Mouse (Mus musculus): ENCODE measurements around the gene Bnc2. TPM values are rescaled to one million over a fixed set of nuclear protein-coding genes. Genes with fewer than 3 reads are reported as not detected.

Gene Bnc2
- polyA plus RNA-seq (2017; shearing (Covaris generic)), result not detected

DNA sequence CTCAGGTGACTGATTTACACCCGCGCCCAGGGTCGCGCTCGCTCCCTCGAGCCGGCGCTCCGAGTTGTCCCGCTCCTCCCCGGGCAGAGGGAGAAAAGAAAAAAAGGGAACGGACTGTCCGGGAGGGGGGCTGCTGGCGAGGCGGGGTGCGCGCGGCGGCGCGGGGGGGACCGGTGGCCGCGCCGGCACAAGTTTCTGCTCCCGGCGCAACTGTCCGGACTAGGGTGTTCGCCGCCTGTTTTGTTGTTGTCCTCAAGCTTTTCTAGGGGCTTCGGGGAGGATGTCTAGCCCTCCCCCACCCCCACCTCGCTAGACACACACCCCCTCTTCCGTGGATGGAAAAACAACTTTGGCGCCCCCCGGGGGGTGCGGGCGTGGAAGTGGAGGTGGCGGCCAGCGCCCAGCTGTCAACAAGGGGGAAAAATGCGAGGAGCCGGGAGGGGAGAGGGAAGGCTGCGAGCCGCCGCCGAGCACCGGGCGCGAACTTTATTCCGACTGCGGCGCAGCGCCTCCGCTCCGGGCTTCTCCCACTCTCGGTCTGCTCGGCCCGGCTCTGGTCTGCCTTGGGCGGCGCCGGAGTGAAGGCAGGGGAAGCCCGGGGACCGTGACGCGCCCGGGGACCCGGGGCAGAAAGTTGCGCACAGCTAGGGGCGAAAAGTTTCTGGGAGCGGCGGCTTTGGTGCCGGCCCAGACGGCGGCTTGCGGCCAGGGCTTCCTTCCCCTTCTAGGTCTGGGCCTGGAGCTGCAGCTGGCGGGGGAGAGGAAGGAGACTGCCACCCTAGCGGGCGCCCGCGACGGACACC is at the start of gene Bnc2:
TSS of gene Bnc2 (minus strand) at position 105 of the 803 bp plus-strand sequence.

Other genes starting within 250 kb of the Bnc2 start
- 2.3 TPM for gene Cntln, start 209.0 kb upstream of the Bnc2 start, polyA plus RNA-seq (2017; shearing (Covaris generic))